Mouse (Mus musculus): ENCODE data around the gene Itpr3. TPM values are rescaled to one million over a fixed set of nuclear protein-coding genes. Genes with fewer than 3 reads are reported as not detected.

The Itpr3 gene
- polyA plus RNA-seq, 1 experiment from 2014 or later, result 3.1 TPM

- WGBS, result 49% methylated on average over 6 of the region's 6 CpGs
- Histone ChIP-seq H3K4me1 (replicated peaks) (peaks cover 25% of the 10 kb centered on the region), H3K27me3 (replicated peaks) (no peaks in the 10 kb centered on the region), H3K27ac (ENCODE audit: poor library complexity, severe bottlenecking) (no peak overlapping the region), H3K9ac (no peak overlapping the region), H3K4me3 (no peak overlapping the region), H3K4me2 (no peak overlapping the region), H3K9me3 (replicated peaks) (no peaks in the 10 kb centered on the region), H3K36me3 (no peaks in the 10 kb centered on the region)
- ATAC-seq (ENCODE audit: insufficient number of reproducible peaks, low FRiP score), result no peak
Measured at GRCm38 (mm10) chr17:27071630-27072029, 14.5 kb downstream of the Itpr3 start.

GRCm38 (mm10) chr17:27072363-27072762 lies 15.3 kb downstream of the Itpr3 start:
- WGBS, result 86% methylated on average over 8 of the region's 8 CpGs
- Histone ChIP-seq H3K36me3 (no peaks in the 10 kb centered on the region; the same call in 1 of the 2 replicates), H3K9ac (no peak overlapping the region), H3K27me3 (replicated peaks) (no peaks in the 10 kb centered on the region), H3K4me2 (no peak overlapping the region), H3K27ac (ENCODE audit: poor library complexity, severe bottlenecking) (no peak overlapping the region), H3K4me3 (no peak overlapping the region), H3K4me1 (replicated peaks) (peaks cover 23% of the 10 kb centered on the region), H3K9me3 (replicated peaks) (no peaks in the 10 kb centered on the region)
- ATAC-seq (ENCODE audit: insufficient number of reproducible peaks, low FRiP score), result no peak

GRCm38 (mm10) chr17:27073126-27073525 lies 16.0 kb downstream of the Itpr3 start:
- Histone ChIP-seq H3K4me2 (no peak overlapping the region), H3K27me3 (replicated peaks) (no peaks in the 10 kb centered on the region), H3K4me3 (no peak overlapping the region), H3K4me1 (replicated peaks) (peaks cover 23% of the 10 kb centered on the region), H3K9me3 (replicated peaks) (peaks cover 6% of the 10 kb centered on the region), H3K36me3 (peaks cover 6% of the 10 kb centered on the region; the same call in 1 of the 2 replicates), H3K27ac (ENCODE audit: poor library complexity, severe bottlenecking) (no peak overlapping the region), H3K9ac (no peak overlapping the region)
- no peak for ATAC-seq (ENCODE audit: insufficient number of reproducible peaks, low FRiP score)
- WGBS, result 85% methylated on average over 5 of the region's 5 CpGs

GRCm38 (mm10) chr17:27073778-27074177 lies 16.7 kb downstream of the Itpr3 start:
- Histone ChIP-seq H3K9me3 (replicated peaks) (peaks cover 6% of the 10 kb centered on the region), H3K27ac (ENCODE audit: poor library complexity, severe bottlenecking) (no peak overlapping the region), H3K9ac (no peak overlapping the region), H3K36me3 (peaks cover 6% of the 10 kb centered on the region; the same call in 1 of the 2 replicates), H3K4me3 (no peak overlapping the region), H3K27me3 (replicated peaks) (no peaks in the 10 kb centered on the region), H3K4me1 (replicated peaks) (peaks cover 23% of the 10 kb centered on the region), H3K4me2 (no peak overlapping the region)
- 76% methylated on average over 9 of the region's 9 CpGs for WGBS
- ATAC-seq (ENCODE audit: insufficient number of reproducible peaks, low FRiP score), result no peak

GRCm38 (mm10) chr17:27074236-27074635 lies 17.1 kb downstream of the Itpr3 start:
- 57% methylated on average over 6 of the region's 6 CpGs for WGBS
- no peak overlapping the region for H3K27ac ChIP-seq (ENCODE audit: poor library complexity, severe bottlenecking)

GRCm38 (mm10) chr17:27074849-27075745 lies 18.0 kb downstream of the Itpr3 start:
- Histone ChIP-seq H3K9me3 (replicated peaks) (peaks cover 6% of the 10 kb centered on the region), H3K4me2 (no peak overlapping the region), H3K27me3 (replicated peaks) (no peaks in the 10 kb centered on the region), H3K27ac (ENCODE audit: poor library complexity, severe bottlenecking) (no peak overlapping the region), H3K4me3 (no peak overlapping the region), H3K4me1 (replicated peaks) (peaks cover 19% of the 10 kb centered on the region), H3K36me3 (peaks cover 6% of the 10 kb centered on the region; the same call in 1 of the 2 replicates), H3K9ac (no peak overlapping the region)
- 65% methylated on average over 17 of the region's 17 CpGs for WGBS
- ATAC-seq (ENCODE audit: insufficient number of reproducible peaks, low FRiP score), result no peak

More at GRCm38 (mm10) chr17:27074236-27074635, 17.1 kb downstream of the Itpr3 start:
- Histone ChIP-seq H3K36me3 (peaks cover 6% of the 10 kb centered on the region; the same call in 1 of the 2 replicates), H3K4me2 (no peak overlapping the region), H3K9ac (no peak overlapping the region), H3K4me1 (replicated peaks) (peaks cover 23% of the 10 kb centered on the region), H3K27me3 (replicated peaks) (no peaks in the 10 kb centered on the region), H3K9me3 (replicated peaks) (peaks cover 6% of the 10 kb centered on the region), H3K4me3 (no peak overlapping the region)
- no peak for ATAC-seq (ENCODE audit: insufficient number of reproducible peaks, low FRiP score)

- peaks cover 6% of the 10 kb centered on the region for H3K9me3 ChIP-seq (replicated peaks)
- no peak overlapping the region for H3K9ac ChIP-seq
- no peak overlapping the region for H3K4me3 ChIP-seq
- H3K27me3 ChIP-seq (replicated peaks), result no peaks in the 10 kb centered on the region
- no peak overlapping the region for H3K4me2 ChIP-seq
- no peak for ATAC-seq (ENCODE audit: insufficient number of reproducible peaks, low FRiP score)
- H3K4me1 ChIP-seq (replicated peaks), result peaks cover 27% of the 10 kb centered on the region
- no peak overlapping the region for H3K27ac ChIP-seq (ENCODE audit: poor library complexity, severe bottlenecking)
- H3K36me3 ChIP-seq, result peaks cover 6% of the 10 kb centered on the region; the same call in 1 of the 2 replicates
- WGBS, result 89% methylated on average over 7 of the region's 7 CpGs
Measured at GRCm38 (mm10) chr17:27077133-27077532, 20.0 kb downstream of the Itpr3 start.

GRCm38 (mm10) chr17:27077920-27078319 lies 20.8 kb downstream of the Itpr3 start:
- H3K36me3 ChIP-seq, result peaks cover 6% of the 10 kb centered on the region; the same call in 1 of the 2 replicates
- H3K27ac ChIP-seq (ENCODE audit: poor library complexity, severe bottlenecking), result no peak overlapping the region
- WGBS, result 73% methylated on average over 6 of the region's 6 CpGs
- H3K4me3 ChIP-seq, result no peak overlapping the region
- no peak overlapping the region for H3K4me2 ChIP-seq
- ATAC-seq (ENCODE audit: insufficient number of reproducible peaks, low FRiP score), result no peak
- H3K27me3 ChIP-seq (replicated peaks), result no peaks in the 10 kb centered on the region
- no peak overlapping the region for H3K9ac ChIP-seq
- peaks cover 6% of the 10 kb centered on the region for H3K9me3 ChIP-seq (replicated peaks)
- peaks cover 33% of the 10 kb centered on the region for H3K4me1 ChIP-seq (replicated peaks)

GRCm38 (mm10) chr17:27078499-27078898 lies 21.4 kb downstream of the Itpr3 start:
- Histone ChIP-seq H3K4me3 (no peak overlapping the region), H3K27ac (ENCODE audit: poor library complexity, severe bottlenecking) (no peak overlapping the region), H3K36me3 (peaks cover 6% of the 10 kb centered on the region; the same call in 1 of the 2 replicates), H3K9me3 (replicated peaks) (peaks cover 6% of the 10 kb centered on the region), H3K4me2 (no peak overlapping the region), H3K27me3 (replicated peaks) (no peaks in the 10 kb centered on the region), H3K9ac (no peak overlapping the region), H3K4me1 (replicated peaks) (peaks cover 39% of the 10 kb centered on the region)
- no peak for ATAC-seq (ENCODE audit: insufficient number of reproducible peaks, low FRiP score)
- WGBS, result 66% methylated on average over 6 of the region's 6 CpGs

GRCm38 (mm10) chr17:27081868-27082267 lies 24.8 kb downstream of the Itpr3 start:
- Histone ChIP-seq H3K4me1 (replicated peaks) (peaks cover 33% of the 10 kb centered on the region), H3K27ac (ENCODE audit: poor library complexity, severe bottlenecking) (no peak overlapping the region), H3K9ac (no peak overlapping the region), H3K27me3 (replicated peaks) (no peaks in the 10 kb centered on the region), H3K9me3 (replicated peaks) (peaks cover 6% of the 10 kb centered on the region), H3K4me3 (no peak overlapping the region), H3K4me2 (no peak overlapping the region), H3K36me3 (peaks cover 6% of the 10 kb centered on the region; the same call in 1 of the 2 replicates)
- WGBS, result 77% methylated on average over 5 of the region's 5 CpGs
- no peak for ATAC-seq (ENCODE audit: insufficient number of reproducible peaks, low FRiP score)

- Histone ChIP-seq H3K4me1 (replicated peaks) (peaks cover 33% of the 10 kb centered on the region), H3K9ac (no peak overlapping the region), H3K9me3 (replicated peaks) (peaks cover 2% of the 10 kb centered on the region), H3K27me3 (replicated peaks) (no peaks in the 10 kb centered on the region), H3K4me2 (no peak overlapping the region), H3K27ac (ENCODE audit: poor library complexity, severe bottlenecking) (0 out of 2 replicates have a peak overlapping the region, but pooled peaks have one; percentile 47), H3K4me3 (no peak overlapping the region), H3K36me3 (peaks cover 2% of the 10 kb centered on the region; the same call in 1 of the 2 replicates)
- ATAC-seq (ENCODE audit: insufficient number of reproducible peaks, low FRiP score), result no peak
- 35% methylated on average over 8 of the region's 8 CpGs for WGBS
Measured at GRCm38 (mm10) chr17:27082796-27083195, 25.7 kb downstream of the Itpr3 start.

Data from heart, embryonic 12.5 days (tissue).